ENCODE assay signal across 22 mouse cellular contexts in genomic region chr12:9024736-9025135, GRCm38 (mm10). TPM values are rescaled to one million over a fixed set of nuclear protein-coding genes. Genes with fewer than 3 reads are reported as not detected.
A peak's percentile ranks its signal among the peaks of the same experiment; 100 is the strongest.
DNase-seq lines count a peak whose midpoint lies in the region; ATAC-seq lines count a peak whose summit lies in the region.
"Had no signal": no experiment of that assay in that cellular context is flagged by ENCODE, and none has a peak within 500 bp of the region (broad histone marks: within the 10 kb centered on the region; RNA-seq: fewer than 3 reads in every experiment).

No protein-coding gene starts in this region.

- H3K27me3 ChIP-seq in heart, embryonic 15.5 days, result no peaks in the 10 kb centered on the region
- H3K27me3 ChIP-seq in liver, embryonic 11.5 days (replicated peaks; ENCODE audit: control insufficient read depth, insufficient read depth, low read length), result no peaks in the 10 kb centered on the region
- H3K27me3 ChIP-seq: CH12.LX; forebrain, embryonic 13.5 days; hindbrain, embryonic 12.5 days had no signal

- no peaks in the 10 kb centered on the region for H3K9me3 ChIP-seq in heart, embryonic 15.5 days (replicated peaks)
- H3K9me3 ChIP-seq in liver, embryonic 11.5 days (ENCODE audit: control insufficient read depth, low read length), result no peaks in the 10 kb centered on the region
- H3K9me3 ChIP-seq: embryonic facial prominence, embryonic 10.5 days; forebrain, embryonic 13.5 days; hindbrain, embryonic 12.5 days had no signal

- intact Hi-C loops in heart, postnatal 25 days (cut with DNase I), result no loop called here
- intact Hi-C loops in heart, postnatal 14 days (cut with DNase I), result loop anchor here (5.0 kb wide), 1 partner anchor 382 kb away; no protein-coding TSS in a partner anchor

- no peaks in the 10 kb centered on the region for H3K4me1 ChIP-seq in heart, embryonic 15.5 days (replicated peaks)
- no peaks in the 10 kb centered on the region for H3K4me1 ChIP-seq in liver, embryonic 11.5 days (replicated peaks; ENCODE audit: control insufficient read depth, insufficient read depth, low read length)
- H3K4me1 ChIP-seq: forebrain, embryonic 13.5 days; hindbrain, embryonic 12.5 days had no signal

- no peak overlapping the region for H3K4me2 ChIP-seq in heart, embryonic 15.5 days
- H3K4me2 ChIP-seq in liver, embryonic 11.5 days, result no peak overlapping the region
- H3K4me2 ChIP-seq: forebrain, embryonic 13.5 days; hindbrain, embryonic 12.5 days had no signal

- 49% methylated on average over 13 of the region's 13 CpGs for WGBS in heart, embryonic 15.5 days
- WGBS in liver, embryonic 11.5 days, result 72% methylated on average over 13 of the region's 13 CpGs

- no peaks in the 10 kb centered on the region for H3K36me3 ChIP-seq in heart, embryonic 15.5 days
- H3K36me3 ChIP-seq in liver, embryonic 11.5 days (ENCODE audit: control insufficient read depth, insufficient read depth, low read length), result no peaks in the 10 kb centered on the region

- H3K27ac ChIP-seq in heart, embryonic 15.5 days, result peak overlapping the region; percentile 28
- no peak overlapping the region for H3K27ac ChIP-seq in liver, embryonic 11.5 days (ENCODE audit: low read depth, low read length)
- H3K27ac ChIP-seq: embryonic facial prominence, embryonic 10.5 days; forebrain, embryonic 13.5 days; hindbrain, embryonic 12.5 days had no signal

- ATAC-seq in heart, embryonic 15.5 days (replicated peaks; ENCODE audit: insufficient number of reproducible peaks, insufficient read depth, low FRiP score, low read depth), result no peak
- no peak for ATAC-seq in liver, embryonic 11.5 days (replicated peaks; ENCODE audit: low FRiP score)
- ATAC-seq: forebrain, embryonic 13.5 days; forebrain, postnatal 0 days; hindbrain, embryonic 16.5 days; inflammation-experienced regulatory T-cells, adult 6 months; intestine, postnatal 0 days had no signal

- H3K9ac ChIP-seq in heart, embryonic 15.5 days, result no peak overlapping the region
- no peak overlapping the region for H3K9ac ChIP-seq in liver, embryonic 11.5 days (ENCODE audit: low read depth, low read length)
- H3K9ac ChIP-seq: forebrain, embryonic 13.5 days; forebrain, postnatal 0 days; hindbrain, embryonic 12.5 days had no signal

- no peak overlapping the region for H3K4me3 ChIP-seq in heart, embryonic 15.5 days
- H3K4me3 ChIP-seq in liver, embryonic 11.5 days (ENCODE audit: low read depth, low read length), result no peak overlapping the region
- H3K4me3 ChIP-seq: embryonic facial prominence, embryonic 10.5 days; forebrain, embryonic 13.5 days; hindbrain, embryonic 12.5 days had no signal

- peak; percentile 51 to 60 for DNase-seq in heart, adult 18-20 months
- DNase-seq in heart, postnatal 25 days (ENCODE audit: low spot score), result no peak
- DNase-seq in heart, adult 9 months (ENCODE audit: low spot score in 2 of 2), result peak; percentile 18 to 31
- peak; percentile 10 to 41 for DNase-seq in heart, postnatal 14 days
- DNase-seq in liver, embryonic 11.5 days (ENCODE audit: low spot score), result no peak
- DNase-seq in urinary bladder, postnatal 36 days (ENCODE audit: low spot score in 2 of 2), result no peak
- no peak for DNase-seq in thymus, postnatal 0 days (ENCODE audit: low spot score)
- DNase-seq: adrenal gland, adult 8-10 months; adrenal gland, postnatal 36 days; cerebellum, adult 2 months; cerebellum, postnatal 10 days; forebrain, postnatal 0 days; gastrocnemius, postnatal 25 days; kidney, adult 8-10 months had no signal

RNA-seq across cellular contexts. Expression of gene Ttc32, which starts 5.1 kb away (rescaled TPM):
- 10 to 100 TPM; 24.0 to 29.5 TPM for total RNA-seq in heart, adult 18-20 months (2021)
- 10 to 100 TPM; 24.5 to 26.1 TPM for total RNA-seq in heart, postnatal 25 days (2021)
- 14.4 and 17.4 TPM in 2 replicates for polyA plus RNA-seq in heart, embryonic 15.5 days (2015; fragmentation: Nextera tagmentation; extraction: Ambion mirVana)
- total RNA-seq in heart, postnatal 14 days (2021), result 10 to 100 TPM; 20.8 to 24.2 TPM
- 22.2 and 24.2 TPM in 2 replicates for polyA plus RNA-seq in liver, embryonic 11.5 days (2014; fragmentation: Nextera tagmentation; extraction: Ambion mirVana)
- polyA plus RNA-seq in thymus, postnatal 0 days (2015; fragmentation: Nextera tagmentation; extraction: Ambion mirVana), result 33.4 and 35.1 TPM in 2 replicates

RNA-seq across cellular contexts. Expression of gene Wdr35, which starts 51.0 kb away (rescaled TPM):
- 10 to 100 TPM; 10.2 to 10.5 TPM for total RNA-seq in heart, adult 18-20 months (2021)
- total RNA-seq in heart, postnatal 25 days (2021), result 10 to 100 TPM; 12.6 to 12.9 TPM
- polyA plus RNA-seq in heart, embryonic 15.5 days (2015; fragmentation: Nextera tagmentation; extraction: Ambion mirVana), result 12.0 and 14.1 TPM in 2 replicates
- total RNA-seq in heart, postnatal 14 days (2021), result 10 to 100 TPM; 11.9 to 12.5 TPM
- 3.9 and 6.5 TPM in 2 replicates for polyA plus RNA-seq in liver, embryonic 11.5 days (2014; fragmentation: Nextera tagmentation; extraction: Ambion mirVana)
- 5.3 and 5.5 TPM in 2 replicates for polyA plus RNA-seq in thymus, postnatal 0 days (2015; fragmentation: Nextera tagmentation; extraction: Ambion mirVana)

Comparison
In these comparisons a context has a peak if more than half of its experiments do, and no peak if none do; other contexts are left out.
1. DNase-seq: peak in heart, adult 18-20 months (2 of 2), heart, adult 9 months (2 of 2) and heart, postnatal 14 days (2 of 2); none in heart, postnatal 25 days (single experiment), liver, embryonic 11.5 days (single experiment), urinary bladder, postnatal 36 days (0 of 2) and thymus, postnatal 0 days (single experiment).